ENCODE assay signal across 19 mouse cellular contexts in the genomic region with DNA sequence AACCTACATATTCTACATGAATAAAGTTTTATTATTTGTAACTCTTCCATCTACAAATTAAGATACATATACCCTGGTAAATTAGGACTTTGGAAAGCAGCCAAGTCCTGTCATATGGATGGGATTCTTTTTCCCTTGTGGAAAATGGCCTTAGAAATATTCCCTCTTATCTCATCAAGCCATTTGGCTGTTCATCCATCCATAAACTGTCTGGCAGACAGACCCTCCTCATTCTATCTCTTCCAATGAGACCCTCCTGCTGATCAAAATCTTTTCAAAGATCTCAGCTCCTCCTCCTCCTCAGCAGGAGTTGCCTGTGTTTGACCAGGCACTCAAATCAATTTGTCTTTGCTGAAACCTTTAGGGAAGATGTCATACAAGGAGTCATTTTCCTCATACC.
DNase-seq lines count a peak whose midpoint lies in the region; ATAC-seq and TF ChIP-seq lines count a peak whose summit lies in the region.
"Had no signal": no experiment of that assay in that cellular context is flagged by ENCODE, and none has a peak within 500 bp of the region (broad histone marks: within the 10 kb centered on the region; RNA-seq: fewer than 3 reads in every experiment).

No protein-coding gene starts in this region.

- peak; percentile 32; the same call in 1 of the 2 replicates for ATAC-seq in forebrain, embryonic 14.5 days
- no peak for ATAC-seq in forebrain, postnatal 0 days
- no peak; the same call in 1 of the 2 replicates for ATAC-seq in midbrain, postnatal 0 days (ENCODE audit: low FRiP score)
- no peak for ATAC-seq in midbrain, embryonic 13.5 days
- ATAC-seq in monocyte, adult 5-6 weeks (replicated peaks; ENCODE audit: insufficient number of reproducible peaks, low FRiP score, low TSS enrichment, poor library complexity, severe bottlenecking): no peak
- ATAC-seq: activated CD4-positive, CD25-positive, alpha-beta regulatory T cell, adult 4 months; forebrain, embryonic 13.5 days; intestine, embryonic 15.5 days; Patski had no signal

- DNase-seq in forebrain, embryonic 14.5 days (ENCODE audit: low spot score): peak; percentile 27
- no peak for DNase-seq in forebrain, postnatal 0 days
- peak; percentile 39 for DNase-seq in left cerebral cortex, postnatal 4 days
- no peak for DNase-seq in left cerebral cortex, postnatal 25 days (ENCODE audit: low spot score in 2 of 2)
- DNase-seq in midbrain, postnatal 0 days (ENCODE audit: low spot score): peak; percentile 66
- DNase-seq: adrenal gland, postnatal 14 days; cerebellum, adult 2 months; gastrocnemius, postnatal 36 days; heart, adult 11 months; heart, postnatal 36 days had no signal

- H3K27me3 ChIP-seq in forebrain, embryonic 14.5 days (replicated peaks; ENCODE audit: control insufficient read depth, insufficient read depth, low read length): no peaks in the 10 kb centered on the region
- no peaks in the 10 kb centered on the region for H3K27me3 ChIP-seq in forebrain, postnatal 0 days (ENCODE audit: insufficient read depth, low read length)
- H3K27me3 ChIP-seq in midbrain, postnatal 0 days (ENCODE audit: insufficient read depth, low read length): no peaks in the 10 kb centered on the region
- H3K27me3 ChIP-seq in midbrain, embryonic 13.5 days: no peaks in the 10 kb centered on the region
- H3K27me3 ChIP-seq: CH12.LX; forebrain, embryonic 13.5 days; heart, embryonic 13.5 days; intestine, embryonic 15.5 days; Patski had no signal

- H3K4me3 ChIP-seq in forebrain, embryonic 14.5 days (ENCODE audit: low read depth, low read length): no peak overlapping the region
- no peak overlapping the region for H3K4me3 ChIP-seq in forebrain, postnatal 0 days (ENCODE audit: low read depth, low read length)
- H3K4me3 ChIP-seq in midbrain, postnatal 0 days (ENCODE audit: low read depth, low read length): no peak overlapping the region
- no peak overlapping the region for H3K4me3 ChIP-seq in midbrain, embryonic 13.5 days (replicated peaks)
- H3K4me3 ChIP-seq: embryonic facial prominence, embryonic 10.5 days; forebrain, embryonic 13.5 days; heart, embryonic 13.5 days; intestine, embryonic 15.5 days had no signal

- H3K27ac ChIP-seq in forebrain, embryonic 14.5 days (ENCODE audit: low read depth, low read length): no peak overlapping the region
- no peak overlapping the region for H3K27ac ChIP-seq in forebrain, postnatal 0 days (ENCODE audit: low read depth, low read length)
- no peak overlapping the region for H3K27ac ChIP-seq in midbrain, postnatal 0 days (ENCODE audit: low read depth, low read length)
- no peak overlapping the region for H3K27ac ChIP-seq in midbrain, embryonic 13.5 days
- H3K27ac ChIP-seq: embryonic facial prominence, embryonic 10.5 days; forebrain, embryonic 13.5 days; heart, embryonic 13.5 days; intestine, embryonic 15.5 days had no signal

- H3K9me3 ChIP-seq in forebrain, embryonic 14.5 days (replicated peaks; ENCODE audit: control insufficient read depth, low read length): no peaks in the 10 kb centered on the region
- H3K9me3 ChIP-seq in forebrain, postnatal 0 days (ENCODE audit: low read length): no peaks in the 10 kb centered on the region
- no peaks in the 10 kb centered on the region for H3K9me3 ChIP-seq in midbrain, postnatal 0 days (ENCODE audit: low read length)
- no peaks in the 10 kb centered on the region for H3K9me3 ChIP-seq in midbrain, embryonic 13.5 days
- H3K9me3 ChIP-seq: embryonic facial prominence, embryonic 10.5 days; forebrain, embryonic 13.5 days; heart, embryonic 13.5 days; intestine, embryonic 15.5 days had no signal

- no peak for TF ChIP-seq CTCF in forebrain, postnatal 0 days (IDR thresholded peaks at IDR 0.05; ENCODE audit: low read depth)
- no peak for TF ChIP-seq CTCF in midbrain, postnatal 0 days (IDR thresholded peaks at IDR 0.05)

- H3K4me2 ChIP-seq in forebrain, embryonic 14.5 days (ENCODE audit: low read length): no peak overlapping the region
- no peak overlapping the region for H3K4me2 ChIP-seq in forebrain, postnatal 0 days (ENCODE audit: low read depth)
- H3K4me2 ChIP-seq in midbrain, postnatal 0 days (ENCODE audit: low read depth, low read length, poor library complexity, severe bottlenecking): no peak overlapping the region
- no peak overlapping the region for H3K4me2 ChIP-seq in midbrain, embryonic 13.5 days (replicated peaks)
- H3K4me2 ChIP-seq: forebrain, embryonic 13.5 days; heart, embryonic 13.5 days; intestine, embryonic 15.5 days had no signal

- H3K36me3 ChIP-seq in forebrain, embryonic 14.5 days (ENCODE audit: control insufficient read depth, insufficient read depth, low read length): no peaks in the 10 kb centered on the region
- no peaks in the 10 kb centered on the region for H3K36me3 ChIP-seq in forebrain, postnatal 0 days (ENCODE audit: insufficient read depth)
- no peaks in the 10 kb centered on the region for H3K36me3 ChIP-seq in midbrain, postnatal 0 days (ENCODE audit: insufficient read depth, low read length)
- no peaks in the 10 kb centered on the region for H3K36me3 ChIP-seq in midbrain, embryonic 13.5 days
- H3K36me3 ChIP-seq: embryonic facial prominence, embryonic 10.5 days; heart, embryonic 13.5 days; intestine, embryonic 15.5 days had no signal

- intact Hi-C loops in left cerebral cortex, postnatal 4 days (cut with DNase I): no loop called here
- intact Hi-C loops in left cerebral cortex, postnatal 25 days (cut with DNase I): no loop called here

- H3K4me1 ChIP-seq in forebrain, embryonic 14.5 days (ENCODE audit: control insufficient read depth, insufficient read depth, low read length): no peaks in the 10 kb centered on the region
- no peaks in the 10 kb centered on the region for H3K4me1 ChIP-seq in forebrain, postnatal 0 days (ENCODE audit: insufficient read depth)
- H3K4me1 ChIP-seq in midbrain, postnatal 0 days (ENCODE audit: insufficient read depth, low read length): no peaks in the 10 kb centered on the region
- no peaks in the 10 kb centered on the region for H3K4me1 ChIP-seq in midbrain, embryonic 13.5 days (replicated peaks)
- H3K4me1 ChIP-seq: embryonic facial prominence, embryonic 10.5 days; forebrain, embryonic 13.5 days; heart, embryonic 13.5 days; intestine, embryonic 15.5 days had no signal

- H3K9ac ChIP-seq in forebrain, embryonic 14.5 days (ENCODE audit: low read length): no peak overlapping the region
- H3K9ac ChIP-seq in forebrain, postnatal 0 days: no peak overlapping the region
- no peak overlapping the region for H3K9ac ChIP-seq in midbrain, postnatal 0 days (replicated peaks; ENCODE audit: low read length, poor library complexity, severe bottlenecking)
- H3K9ac ChIP-seq in midbrain, embryonic 13.5 days (replicated peaks): no peak overlapping the region
- H3K9ac ChIP-seq: forebrain, embryonic 13.5 days; heart, embryonic 13.5 days; intestine, embryonic 15.5 days had no signal

Comparison
In these comparisons a context has a peak if more than half of its experiments do, and no peak if none do; other contexts are left out.
1. DNase-seq: peak in forebrain, embryonic 14.5 days (single experiment), left cerebral cortex, postnatal 4 days (single experiment) and midbrain, postnatal 0 days (single experiment); none in forebrain, postnatal 0 days (single experiment) and left cerebral cortex, postnatal 25 days (0 of 2).